Mouse (Mus musculus) C2C12 (cell line): Measurements from ENCODE around the gene Rars.

ENCODE experiments used
- CTCF ChIP-seq: IDR thresholded peaks from one replicate; pipeline ENCODE4 v1.5.1; 2011; ENCODE audit not compliant: control insufficient read depth, insufficient read depth, insufficient read length
- FOSL1 ChIP-seq: IDR thresholded peaks from one replicate; pipeline ENCODE4 v1.8.0; 2011; ENCODE audit warnings: mild to moderate bottlenecking, low read length; ENCODE audit not compliant: poor library complexity, insufficient read depth, severe bottlenecking

DNA sequence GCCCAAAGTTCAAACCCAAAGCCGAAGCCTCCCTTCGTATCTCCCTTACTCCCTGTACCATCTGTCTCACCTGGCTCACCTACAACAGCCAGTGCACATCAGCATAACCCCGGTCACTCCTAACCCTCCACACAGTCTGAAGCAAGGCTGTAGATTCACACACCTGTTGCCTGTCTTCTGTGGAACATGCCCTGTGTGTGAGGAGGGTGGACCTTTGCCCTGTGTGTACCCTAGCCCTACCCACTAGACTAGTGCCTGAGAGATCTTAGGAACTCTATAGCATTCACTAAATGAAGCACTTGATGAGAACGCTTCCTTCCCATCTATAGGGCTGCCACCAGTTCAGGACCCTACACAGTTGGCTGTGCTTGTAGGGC is 73.7 kb downstream of the Rars start:
- TF ChIP-seq CTCF (no peak), FOSL1 (no peak)
